8 mouse cellular contexts compared by ENCODE assay signal in genomic region chr12:72086166-72086825, GRCm38 (mm10). TPM values are rescaled to one million over a fixed set of nuclear protein-coding genes. Genes with fewer than 3 reads are reported as not detected.
DNase-seq lines count a peak whose midpoint lies in the region; ATAC-seq and TF ChIP-seq lines count a peak whose summit lies in the region.

No protein-coding gene starts in this region.

- peak overlapping the region; percentile 82 for H3K9ac ChIP-seq in kidney, embryonic 14.5 days (ENCODE audit: low read depth, low read length)
- H3K9ac ChIP-seq in forebrain, embryonic 14.5 days (ENCODE audit: low read length): peak overlapping the region; percentile 90
- H3K9ac ChIP-seq in liver, embryonic 11.5 days (ENCODE audit: low read depth, low read length): peak overlapping the region; percentile 72

- intact Hi-C loops in left cerebral cortex, postnatal 10 days (cut with DNase I): no loop called here

- ATAC-seq in kidney, embryonic 14.5 days (ENCODE audit: low FRiP score, low TSS enrichment): no peak
- no peak for ATAC-seq in forebrain, embryonic 14.5 days
- no peak; the same call in 1 of the 2 replicates for ATAC-seq in liver, embryonic 11.5 days (replicated peaks; ENCODE audit: low FRiP score)

- no peak for TF ChIP-seq POLR2A in bone marrow, adult 2 months (IDR thresholded peaks at IDR 0.05; ENCODE audit: borderline replicate concordance, control insufficient read depth, low read depth, low read length)

- H3K4me2 ChIP-seq in kidney, embryonic 14.5 days (replicated peaks; ENCODE audit: low read depth, low read length): peak overlapping the region; percentile 79
- peak overlapping the region; percentile 84 for H3K4me2 ChIP-seq in forebrain, embryonic 14.5 days (ENCODE audit: low read length)
- H3K4me2 ChIP-seq in liver, embryonic 11.5 days: peak overlapping the region; percentile 66

- no peak for TF ChIP-seq CTCF in bone marrow, adult 2 months (IDR thresholded peaks at IDR 0.05; ENCODE audit: control insufficient read depth, insufficient read depth, low read length)

- H3K9me3 ChIP-seq in kidney, embryonic 14.5 days (ENCODE audit: control insufficient read depth, low read length): no peaks in the 10 kb centered on the region
- H3K9me3 ChIP-seq in forebrain, embryonic 14.5 days (replicated peaks; ENCODE audit: control insufficient read depth, low read length): no peaks in the 10 kb centered on the region
- H3K9me3 ChIP-seq in liver, embryonic 11.5 days (ENCODE audit: control insufficient read depth, low read length): no peaks in the 10 kb centered on the region

- WGBS in kidney, embryonic 14.5 days: 1% methylated on average over 18 of the region's 18 CpGs
- WGBS in bone marrow, adult 2 months: 2% methylated on average over 18 of the region's 18 CpGs
- WGBS in forebrain, embryonic 14.5 days: under 1% methylated on average over 18 of the region's 18 CpGs
- 2% methylated on average over 18 of the region's 18 CpGs for WGBS in liver, embryonic 11.5 days

- H3K4me1 ChIP-seq in kidney, embryonic 14.5 days (ENCODE audit: control insufficient read depth, insufficient read depth, low read length): peaks cover 14% of the 10 kb centered on the region; the same call in 1 of the 2 replicates
- no peaks in the 10 kb centered on the region; the same call in 1 of the 2 replicates for H3K4me1 ChIP-seq in bone marrow, adult 2 months (ENCODE audit: control insufficient read depth, insufficient read depth, low read length)
- peaks cover 10% of the 10 kb centered on the region for H3K4me1 ChIP-seq in forebrain, embryonic 14.5 days (ENCODE audit: control insufficient read depth, insufficient read depth, low read length)
- peaks cover 22% of the 10 kb centered on the region for H3K4me1 ChIP-seq in liver, embryonic 11.5 days (replicated peaks; ENCODE audit: control insufficient read depth, insufficient read depth, low read length)

- H3K36me3 ChIP-seq in kidney, embryonic 14.5 days (ENCODE audit: control insufficient read depth, insufficient read depth, low read length): peaks cover 12% of the 10 kb centered on the region; the same call in 1 of the 2 replicates
- H3K36me3 ChIP-seq in forebrain, embryonic 14.5 days (ENCODE audit: control insufficient read depth, insufficient read depth, low read length): peaks cover 11% of the 10 kb centered on the region
- no peaks in the 10 kb centered on the region for H3K36me3 ChIP-seq in liver, embryonic 11.5 days (ENCODE audit: control insufficient read depth, insufficient read depth, low read length)

- H3K27me3 ChIP-seq in kidney, embryonic 14.5 days (ENCODE audit: control insufficient read depth, insufficient read depth, low read length): no peaks in the 10 kb centered on the region
- no peaks in the 10 kb centered on the region for H3K27me3 ChIP-seq in forebrain, embryonic 14.5 days (replicated peaks; ENCODE audit: control insufficient read depth, insufficient read depth, low read length)
- H3K27me3 ChIP-seq in liver, embryonic 11.5 days (replicated peaks; ENCODE audit: control insufficient read depth, insufficient read depth, low read length): no peaks in the 10 kb centered on the region

- H3K27ac ChIP-seq in kidney, embryonic 14.5 days (ENCODE audit: low read depth, low read length): peak overlapping the region; percentile 97
- peak overlapping the region; percentile 91 for H3K27ac ChIP-seq in bone marrow, adult 2 months (ENCODE audit: control insufficient read depth, insufficient read depth, low read depth, low read length, poor library complexity)
- H3K27ac ChIP-seq in forebrain, embryonic 14.5 days (ENCODE audit: low read depth, low read length): peak overlapping the region; percentile 97
- peak overlapping the region; percentile 83 for H3K27ac ChIP-seq in liver, embryonic 11.5 days (ENCODE audit: low read depth, low read length)

- H3K4me3 ChIP-seq in kidney, embryonic 14.5 days (ENCODE audit: low read length): peak overlapping the region; percentile 81
- peak overlapping the region; percentile 97 for H3K4me3 ChIP-seq in bone marrow, adult 2 months (replicated peaks; ENCODE audit: control insufficient read depth, low read depth, low read length)
- peak overlapping the region; percentile 71 for H3K4me3 ChIP-seq in forebrain, embryonic 14.5 days (ENCODE audit: low read depth, low read length)
- peak overlapping the region; percentile 70 for H3K4me3 ChIP-seq in liver, embryonic 11.5 days (ENCODE audit: low read depth, low read length)

- no peak for DNase-seq in kidney, adult 18-20 months
- DNase-seq in forebrain, embryonic 14.5 days (ENCODE audit: low spot score): no peak
- DNase-seq in liver, embryonic 11.5 days (ENCODE audit: low spot score): no peak
- DNase-seq in urinary bladder, postnatal 4 days (ENCODE audit: low spot score in 2 of 2): no peak
- no peak for DNase-seq in left cerebral cortex, postnatal 10 days (ENCODE audit: extremely low spot score in 1 of 2, low spot score in 2 of 2)
- no peak for DNase-seq in ovary, postnatal 10 days (ENCODE audit: low spot score)

RNA-seq across cellular contexts. Expression of gene Jkamp, which starts 0.9 kb away (rescaled TPM):
- 67.3 and 98.7 TPM in 2 replicates for polyA plus RNA-seq in kidney, embryonic 14.5 days (2014; fragmentation: Nextera tagmentation; extraction: Ambion mirVana)
- 9.1 and 12.3 TPM in 2 replicates for polyA plus RNA-seq in bone marrow, adult 2 months (2011; ENCODE audit: insufficient read depth, insufficient read length, low replicate concordance, missing spikeins)
- 85.2 and 87.1 TPM in 2 replicates for polyA plus RNA-seq in forebrain, embryonic 14.5 days (2014; fragmentation: Nextera tagmentation; extraction: Ambion mirVana)
- polyA plus RNA-seq in liver, embryonic 11.5 days (2014; fragmentation: Nextera tagmentation; extraction: Ambion mirVana): 31.1 and 35.4 TPM in 2 replicates
- total RNA-seq in left cerebral cortex, postnatal 10 days (2021): 10 to 100 TPM; 51.3 to 56.0 TPM

RNA-seq across cellular contexts. Expression of gene L3hypdh, which starts 1.1 kb away (rescaled TPM):
- polyA plus RNA-seq in kidney, embryonic 14.5 days (2014; fragmentation: Nextera tagmentation; extraction: Ambion mirVana): 18.6 and 22.4 TPM in 2 replicates
- polyA plus RNA-seq in bone marrow, adult 2 months (2011; ENCODE audit: insufficient read depth, insufficient read length, low replicate concordance, missing spikeins): 0.50 and 1.6 TPM in 2 replicates
- polyA plus RNA-seq in forebrain, embryonic 14.5 days (2014; fragmentation: Nextera tagmentation; extraction: Ambion mirVana): 9.5 and 10.4 TPM in 2 replicates
- 8.0 and 8.9 TPM in 2 replicates for polyA plus RNA-seq in liver, embryonic 11.5 days (2014; fragmentation: Nextera tagmentation; extraction: Ambion mirVana)
- total RNA-seq in left cerebral cortex, postnatal 10 days (2021): 1 to 10 TPM; 3.4 to 3.8 TPM

RNA-seq across cellular contexts. Expression of gene Gpr135, which starts 15.4 kb away (rescaled TPM):
- polyA plus RNA-seq in kidney, embryonic 14.5 days (2014; fragmentation: Nextera tagmentation; extraction: Ambion mirVana): 0.43 and 0.45 TPM in 2 replicates
- polyA plus RNA-seq in bone marrow, adult 2 months (2011; ENCODE audit: insufficient read depth, insufficient read length, low replicate concordance, missing spikeins): 0.50 TPM in 1 of 2 replicates, not detected in the other
- 3.0 and 4.1 TPM in 2 replicates for polyA plus RNA-seq in forebrain, embryonic 14.5 days (2014; fragmentation: Nextera tagmentation; extraction: Ambion mirVana)
- 0.31 and 0.33 TPM in 2 replicates for polyA plus RNA-seq in liver, embryonic 11.5 days (2014; fragmentation: Nextera tagmentation; extraction: Ambion mirVana)
- total RNA-seq in left cerebral cortex, postnatal 10 days (2021): 10 to 100 TPM; 14.1 to 15.5 TPM
